Mouse (Mus musculus): ENCODE data around the gene Slc26a6. TPM values are rescaled to one million over a fixed set of nuclear protein-coding genes. Genes with fewer than 3 reads are reported as not detected.

Slc26a6 gene
- total RNA-seq, 2 experiments from 2014 or later, result 15.7 to 21.2 TPM

- intact Hi-C loops (cut with DNase I), result no loop called here
- DNase-seq, result no peak
- TF ChIP-seq CTCF (IDR thresholded peaks at IDR 0.05), result no peak
- no peak overlapping the region for H3K27ac ChIP-seq
- H3K4me3 ChIP-seq, result no peak overlapping the region
Measured at GRCm38 (mm10) chr9:108824755-108825413, 28.2 kb upstream of the Slc26a6 start.

GRCm38 (mm10) chr9:108825820-108826699 is 27.0 kb upstream of the Slc26a6 start, which contains the start of gene Celsr3:
TSS of gene Celsr3 (plus strand) at chr9:108826320.
- intact Hi-C loops (cut with DNase I), result no loop called here
- no peak for TF ChIP-seq CTCF (IDR thresholded peaks at IDR 0.05)
- H3K27ac ChIP-seq, result no peak within 1 kb of the TSS
- H3K4me3 ChIP-seq, result peak within 1 kb of the TSS; percentile 61
- no peak for DNase-seq

- H3K4me3 ChIP-seq, result peak overlapping the region; percentile 61
- TF ChIP-seq CTCF (IDR thresholded peaks at IDR 0.05), result no peak
- intact Hi-C loops (cut with DNase I), result no loop called here
- H3K27ac ChIP-seq, result no peak overlapping the region
- DNase-seq, result peak; percentile 82
Measured at GRCm38 (mm10) chr9:108826700-108827340, 26.3 kb upstream of the Slc26a6 start.

- intact Hi-C loops (cut with DNase I), result no loop called here
- no peak for DNase-seq
Measured at GRCm38 (mm10) chr9:108827454-108827853, 25.6 kb upstream of the Slc26a6 start.

GRCm38 (mm10) chr9:108827906-108828305 is 25.2 kb upstream of the Slc26a6 start:
- no peak for DNase-seq
- Histone ChIP-seq H3K4me3 (no peak overlapping the region), H3K27ac (no peak overlapping the region)
- no peak for TF ChIP-seq CTCF (IDR thresholded peaks at IDR 0.05)
- intact Hi-C loops (cut with DNase I), result no loop called here

More at GRCm38 (mm10) chr9:108827454-108827853, 25.6 kb upstream of the Slc26a6 start:
- no peak for TF ChIP-seq CTCF (IDR thresholded peaks at IDR 0.05)
- Histone ChIP-seq H3K4me3 (peak overlapping the region; percentile 61), H3K27ac (no peak overlapping the region)

- TF ChIP-seq CTCF (IDR thresholded peaks at IDR 0.05), result no peak
- peak overlapping the region; percentile 78 for H3K4me3 ChIP-seq
- intact Hi-C loops (cut with DNase I), result no loop called here
Measured at GRCm38 (mm10) chr9:108831637-108832036, 21.4 kb upstream of the Slc26a6 start.

DNA sequence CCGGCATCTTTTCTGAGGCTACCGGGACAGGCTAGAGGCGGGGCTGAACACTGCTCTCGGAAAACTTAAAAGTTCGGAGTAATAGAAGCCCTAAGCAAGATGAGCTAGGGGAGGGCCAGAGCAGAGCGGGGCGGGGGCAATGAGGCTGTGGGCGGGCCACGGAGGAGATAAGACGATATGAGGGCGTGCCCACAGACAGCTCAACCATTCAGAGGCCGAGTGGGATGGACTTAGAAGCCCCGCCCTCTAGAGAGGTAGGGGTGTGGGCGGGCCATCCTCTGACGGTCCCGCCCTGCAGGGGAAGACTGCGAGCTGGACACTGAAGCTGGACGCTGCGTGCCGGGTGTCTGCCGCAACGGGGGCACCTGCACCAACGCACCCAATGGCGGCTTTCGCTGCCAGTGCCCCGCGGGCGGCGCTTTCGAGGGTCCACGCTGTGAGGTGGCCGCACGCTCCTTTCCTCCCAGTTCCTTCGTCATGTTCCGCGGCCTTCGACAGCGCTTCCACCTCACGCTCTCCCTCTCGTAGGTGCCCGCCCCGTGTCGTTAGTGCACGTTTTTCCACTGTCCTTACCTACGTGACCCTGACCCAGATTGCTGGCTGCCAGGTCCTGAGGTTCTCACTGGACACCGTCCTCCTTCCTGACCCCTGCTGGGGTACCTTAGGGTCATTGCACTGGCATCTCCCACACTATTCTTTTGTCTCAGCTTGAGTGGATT is 20.5 kb upstream of the Slc26a6 start:
- DNase-seq, result peak; percentile 92
- intact Hi-C loops (cut with DNase I), result no loop called here
- H3K4me3 ChIP-seq, result peak overlapping the region; percentile 78
- no peak overlapping the region for H3K27ac ChIP-seq
- TF ChIP-seq CTCF (IDR thresholded peaks at IDR 0.05), result peak; percentile 11; the same call in 1 of the 2 replicates

More at GRCm38 (mm10) chr9:108831637-108832036, 21.4 kb upstream of the Slc26a6 start:
- no peak for DNase-seq
- no peak overlapping the region for H3K27ac ChIP-seq

- intact Hi-C loops (cut with DNase I), result no loop called here
- peak; percentile 62 for TF ChIP-seq CTCF (IDR thresholded peaks at IDR 0.05)
- Histone ChIP-seq H3K4me3 (no peak overlapping the region), H3K27ac (no peak overlapping the region)
- DNase-seq, result peak; percentile 87
Measured at GRCm38 (mm10) chr9:108842989-108843388, 10.1 kb upstream of the Slc26a6 start.

- H3K4me3 ChIP-seq, result no peak overlapping the region
- no peak overlapping the region for H3K27ac ChIP-seq
- intact Hi-C loops (cut with DNase I), result no loop called here
- no peak for DNase-seq
- no peak for TF ChIP-seq CTCF (IDR thresholded peaks at IDR 0.05)
Measured at GRCm38 (mm10) chr9:108845390-108845789, 7.7 kb upstream of the Slc26a6 start.

DNA sequence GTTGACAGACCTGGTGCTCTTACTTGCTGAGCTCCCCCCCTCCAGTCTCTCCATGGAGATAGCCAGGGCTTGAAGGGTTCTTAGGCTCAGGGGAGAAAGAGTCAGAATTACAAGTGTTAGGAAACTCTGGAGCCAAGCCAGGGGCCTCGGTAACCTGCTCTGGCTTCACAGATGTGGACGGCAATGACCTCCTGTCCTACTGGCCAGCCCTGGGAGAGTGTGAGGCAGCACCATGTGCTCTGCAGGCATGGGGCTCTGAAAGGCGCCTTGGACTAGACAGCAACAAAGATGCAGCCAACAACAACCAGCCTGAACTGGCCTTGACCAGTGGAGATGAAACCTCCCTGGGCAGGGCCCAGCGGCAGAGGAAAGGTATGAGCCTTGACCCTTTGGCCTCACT is 5.7 kb upstream of the Slc26a6 start:
- Histone ChIP-seq H3K4me3 (no peak overlapping the region), H3K27ac (no peak overlapping the region)
- DNase-seq, result peak; percentile 36
- no peak for TF ChIP-seq CTCF (IDR thresholded peaks at IDR 0.05)
- intact Hi-C loops (cut with DNase I), result no loop called here

GRCm38 (mm10) chr9:108848419-108848818 is 4.7 kb upstream of the Slc26a6 start:
- Histone ChIP-seq H3K4me3 (no peak overlapping the region), H3K27ac (no peak overlapping the region)
- intact Hi-C loops (cut with DNase I), result no loop called here
- peak; percentile 15 for DNase-seq
- no peak for TF ChIP-seq CTCF (IDR thresholded peaks at IDR 0.05)

DNA sequence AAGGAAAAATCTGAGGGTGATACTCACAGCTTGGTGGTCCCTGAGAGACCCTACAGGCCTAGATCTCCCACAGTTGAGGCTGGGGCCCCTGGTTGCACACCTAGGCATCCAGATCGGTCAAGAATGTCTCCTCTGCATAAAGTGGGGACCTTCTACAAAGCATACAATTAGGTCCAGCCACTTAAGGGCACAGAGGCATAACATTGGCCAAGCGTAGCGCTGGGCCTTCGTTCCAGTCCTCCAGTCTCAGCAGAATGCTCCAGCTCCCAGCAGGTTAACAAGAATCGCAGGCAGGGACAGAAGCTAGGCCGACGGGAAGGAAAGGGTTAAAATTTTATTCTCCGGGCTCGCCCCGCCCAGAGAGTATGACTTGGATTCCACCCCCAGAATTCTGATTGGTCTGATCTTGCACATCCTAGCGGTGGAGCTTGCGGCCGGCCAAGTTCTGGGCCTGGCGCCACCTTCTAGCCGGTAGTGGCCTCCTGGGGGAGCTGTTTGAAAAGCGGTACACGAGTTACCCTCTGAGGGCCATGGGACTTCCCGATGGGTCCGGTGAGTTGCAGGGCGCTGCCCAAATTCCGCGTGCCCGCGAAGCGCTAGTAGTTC is 655 bp downstream of the Slc26a6 start:
- DNase-seq, result peak; percentile 96

More for the DNA sequence above, 655 bp downstream of the Slc26a6 start:
- peak; percentile 86 for TF ChIP-seq CTCF (IDR thresholded peaks at IDR 0.05)
- peak overlapping the region; percentile 89 for H3K4me3 ChIP-seq
- intact Hi-C loops (cut with DNase I), result loop anchor here (1.0 kb wide), 1 partner anchor 83 kb away; the partner anchor contains the start of gene Uqcrc1
- H3K27ac ChIP-seq, result peak overlapping the region; percentile 97
